Mouse (Mus musculus): ENCODE data around the gene Lix1. TPM values are rescaled to one million over a fixed set of nuclear protein-coding genes. Genes with fewer than 3 reads are reported as not detected.
A peak's percentile ranks its signal among the peaks of the same experiment; 100 is the strongest.

Gene Lix1
- polyA plus RNA-seq, 1 experiment from 2014 or later, result 14.1 TPM

DNA sequence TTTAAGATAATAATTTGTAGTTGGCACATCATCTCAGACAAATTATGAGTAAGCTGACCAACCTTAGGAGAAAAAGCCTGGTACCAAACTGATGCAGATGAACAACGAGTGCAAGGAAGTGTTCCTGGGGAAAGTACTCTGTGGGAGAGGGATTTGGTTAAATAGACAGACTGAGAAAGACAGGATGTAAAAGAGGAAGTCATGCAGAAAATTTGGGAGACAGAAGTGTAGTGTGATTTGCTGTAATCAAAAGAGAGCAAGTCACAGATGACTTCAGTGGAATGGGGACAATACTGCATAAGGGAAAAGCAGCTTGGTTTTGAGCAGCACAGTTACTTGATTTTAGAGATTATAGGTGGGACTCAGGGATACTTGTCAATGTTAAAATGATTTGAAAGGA, 5.6 kb upstream of the Lix1 start:
- Histone ChIP-seq H3K9ac (no peak overlapping the region), H3K27ac (no peak overlapping the region), H3K27me3 (no peaks in the 10 kb centered on the region), H3K4me3 (no peak overlapping the region), H3K9me3 (no peaks in the 10 kb centered on the region), H3K4me2 (no peak overlapping the region), H3K36me3 (peaks cover 7% of the 10 kb centered on the region), H3K4me1 (peaks cover 2% of the 10 kb centered on the region; the same call in 1 of the 2 replicates)
- WGBS, result 73% methylated on average over 1 of the region's 1 CpGs
- ATAC-seq (ENCODE audit: insufficient number of reproducible peaks, low FRiP score, low TSS enrichment, low read depth), result no peak

DNA sequence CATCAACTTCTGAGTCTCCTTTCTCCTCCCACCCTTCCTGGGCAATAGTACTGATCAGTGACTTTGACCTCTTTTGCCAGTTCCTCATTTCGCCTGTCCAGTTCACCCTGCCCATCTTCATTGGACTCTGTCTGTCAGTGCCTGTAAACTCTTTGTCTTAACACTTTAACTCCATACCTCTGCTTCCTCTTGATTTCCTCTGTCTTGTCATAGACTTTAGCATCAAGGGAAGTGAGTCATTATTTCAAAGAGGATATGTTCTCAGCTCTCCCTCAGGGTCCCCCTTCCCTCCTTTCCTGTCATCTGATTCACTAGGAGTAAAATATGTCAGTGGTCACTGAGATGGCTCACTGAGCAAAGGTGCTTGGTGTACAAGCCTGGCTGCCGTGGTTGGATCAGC, 3.8 kb upstream of the Lix1 start:
- H3K4me2 ChIP-seq, result no peak overlapping the region
- H3K4me3 ChIP-seq, result no peak overlapping the region
- no peak overlapping the region for H3K9ac ChIP-seq
- H3K4me1 ChIP-seq, result peaks cover 15% of the 10 kb centered on the region; the same call in 1 of the 2 replicates
- no peaks in the 10 kb centered on the region for H3K9me3 ChIP-seq
- no peak overlapping the region for H3K27ac ChIP-seq
- WGBS, result 71% methylated on average over 2 of the region's 2 CpGs
- ATAC-seq (ENCODE audit: insufficient number of reproducible peaks, low FRiP score, low TSS enrichment, low read depth), result no peak
- H3K36me3 ChIP-seq, result peaks cover 5% of the 10 kb centered on the region; the same call in 1 of the 2 replicates
- H3K27me3 ChIP-seq, result no peaks in the 10 kb centered on the region

DNA sequence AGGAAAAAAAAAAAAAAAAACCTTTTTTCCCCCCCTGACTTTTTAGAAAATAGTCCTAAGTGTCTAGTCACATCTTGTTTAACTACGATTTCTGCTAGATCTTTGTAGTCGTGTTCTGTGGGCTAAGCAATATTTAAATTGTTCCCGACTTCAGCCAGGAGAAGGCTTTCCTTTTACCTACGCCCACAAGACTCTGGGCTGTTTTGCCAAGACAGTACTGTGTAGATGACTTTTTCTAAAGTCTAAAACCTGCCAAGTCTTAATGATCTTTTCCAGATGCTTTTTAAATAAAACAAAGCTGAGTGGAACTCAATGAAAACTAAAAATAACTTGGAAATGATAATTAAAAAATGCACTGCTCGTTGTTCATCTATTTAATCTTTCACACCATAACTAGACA, 566 bp downstream of the Lix1 start:
- Histone ChIP-seq H3K9me3 (no peaks in the 10 kb centered on the region), H3K27ac (peak overlapping the region; percentile 78), H3K4me2 (peak overlapping the region; percentile 19; the same call in 1 of the 2 replicates), H3K36me3 (no peaks in the 10 kb centered on the region), H3K4me3 (peak overlapping the region; percentile 16), H3K4me1 (peaks cover 26% of the 10 kb centered on the region), H3K27me3 (no peaks in the 10 kb centered on the region), H3K9ac (no peak overlapping the region)
- peak; percentile 71; the same call in 1 of the 2 replicates for ATAC-seq (ENCODE audit: insufficient number of reproducible peaks, low FRiP score, low TSS enrichment, low read depth)
- WGBS, result 16% methylated on average over 5 of the region's 5 CpGs

DNA sequence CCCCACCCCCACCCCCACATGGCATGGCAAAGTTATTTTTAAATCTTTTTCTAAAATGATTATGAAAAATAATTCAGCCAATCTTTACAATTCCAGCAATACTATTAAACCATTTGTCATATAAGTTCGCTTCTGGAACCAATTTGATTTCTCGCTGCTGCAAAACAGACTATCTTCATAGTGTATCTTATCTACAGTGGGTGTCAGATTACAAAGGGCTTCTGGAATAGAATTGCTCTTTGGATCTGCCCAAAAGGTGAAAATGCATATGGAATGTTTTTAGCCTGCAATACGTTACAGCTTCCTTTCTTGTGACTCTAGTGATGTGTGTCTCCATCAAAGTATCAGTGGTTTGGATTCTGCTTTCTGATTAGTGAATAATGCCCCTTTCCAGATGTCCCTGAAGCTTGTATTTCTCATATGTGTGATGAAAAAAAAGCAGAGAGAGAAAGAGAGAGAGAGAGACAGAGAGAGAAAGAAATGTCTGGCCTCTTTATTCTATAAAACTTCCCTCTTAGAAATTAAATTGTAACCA, 1.2 kb downstream of the Lix1 start:
- no peak overlapping the region for H3K9ac ChIP-seq
- no peaks in the 10 kb centered on the region for H3K27me3 ChIP-seq
- H3K4me2 ChIP-seq, result no peak overlapping the region
- peaks cover 30% of the 10 kb centered on the region for H3K4me1 ChIP-seq
- ATAC-seq (ENCODE audit: insufficient number of reproducible peaks, low FRiP score, low TSS enrichment, low read depth), result no peak
- H3K4me3 ChIP-seq, result no peak overlapping the region
- H3K9me3 ChIP-seq, result no peaks in the 10 kb centered on the region
- H3K27ac ChIP-seq, result peak overlapping the region; percentile 38; the same call in 1 of the 2 replicates
- no peaks in the 10 kb centered on the region for H3K36me3 ChIP-seq
- WGBS, result 9% methylated on average over 3 of the region's 3 CpGs

DNA sequence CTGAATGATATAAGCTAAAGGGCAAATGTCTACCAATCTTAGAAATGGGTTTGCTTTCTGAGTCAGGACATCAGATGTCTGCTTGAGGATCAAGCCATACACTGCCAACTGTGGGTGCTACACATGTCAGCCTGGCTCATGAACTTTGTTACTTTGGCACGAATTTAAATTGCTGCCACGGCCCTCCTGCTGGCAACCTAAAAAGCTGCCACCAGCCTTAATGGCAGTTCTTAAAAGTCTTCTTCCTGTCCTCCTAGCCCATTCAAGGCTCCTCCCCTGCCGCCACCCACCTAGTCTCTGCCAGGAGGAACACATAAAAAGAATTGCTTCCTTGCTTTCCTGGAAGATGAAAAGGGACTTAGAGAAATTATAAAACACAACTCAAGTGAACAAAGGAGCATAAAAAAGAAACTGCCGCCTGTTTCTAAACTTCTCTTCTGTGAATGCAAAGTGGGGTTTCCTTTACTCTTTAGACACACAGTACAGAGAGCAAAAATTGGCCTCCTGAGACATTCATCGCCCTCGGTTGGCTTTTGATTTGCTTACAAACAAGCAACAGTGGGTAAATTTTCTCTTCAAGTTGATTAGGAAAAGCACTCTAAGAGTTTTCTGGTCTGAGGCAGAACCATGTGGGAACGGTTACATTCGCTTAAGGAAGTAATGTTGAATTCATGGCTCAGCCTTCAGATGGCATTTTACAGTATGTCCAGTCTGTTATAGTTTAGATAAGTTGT, 2.5 kb downstream of the Lix1 start:
- no peaks in the 10 kb centered on the region for H3K36me3 ChIP-seq
- H3K9me3 ChIP-seq, result no peaks in the 10 kb centered on the region
- H3K4me1 ChIP-seq, result peaks cover 38% of the 10 kb centered on the region
- H3K9ac ChIP-seq, result no peak overlapping the region
- no peak overlapping the region for H3K4me3 ChIP-seq
- no peaks in the 10 kb centered on the region for H3K27me3 ChIP-seq
- peak overlapping the region; percentile 35 for H3K27ac ChIP-seq
- H3K4me2 ChIP-seq, result no peak overlapping the region
- 20% methylated on average over 8 of the region's 8 CpGs for WGBS
- no peak for ATAC-seq (ENCODE audit: insufficient number of reproducible peaks, low FRiP score, low TSS enrichment, low read depth)

DNA sequence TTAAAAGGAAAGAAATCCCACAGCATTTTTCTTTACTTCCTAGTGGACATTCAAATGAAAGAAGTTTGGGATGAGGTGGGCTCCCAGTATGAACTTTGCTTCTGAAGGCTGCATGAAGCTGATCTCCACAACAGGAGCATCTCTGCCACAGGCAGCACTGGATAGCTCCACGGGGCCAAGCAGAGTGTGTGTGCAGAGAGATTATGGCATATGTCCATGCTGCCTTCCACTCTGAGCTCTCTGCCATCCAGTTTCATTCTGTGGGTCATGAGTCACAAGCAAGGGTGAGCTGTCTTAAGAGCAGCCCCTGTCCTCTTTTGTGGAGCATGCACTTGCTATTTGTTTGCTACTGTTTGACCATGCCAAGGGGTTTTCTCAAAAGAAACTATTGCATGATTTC, 3.1 kb downstream of the Lix1 start:
- no peak overlapping the region for H3K4me2 ChIP-seq
- H3K4me3 ChIP-seq, result no peak overlapping the region
- WGBS, result 23% methylated on average over 1 of the region's 1 CpGs
- no peak overlapping the region for H3K27ac ChIP-seq
- ATAC-seq (ENCODE audit: insufficient number of reproducible peaks, low FRiP score, low TSS enrichment, low read depth), result no peak
- H3K9me3 ChIP-seq, result no peaks in the 10 kb centered on the region
- no peaks in the 10 kb centered on the region for H3K36me3 ChIP-seq
- H3K9ac ChIP-seq, result no peak overlapping the region
- peaks cover 38% of the 10 kb centered on the region for H3K4me1 ChIP-seq
- no peaks in the 10 kb centered on the region for H3K27me3 ChIP-seq

DNA sequence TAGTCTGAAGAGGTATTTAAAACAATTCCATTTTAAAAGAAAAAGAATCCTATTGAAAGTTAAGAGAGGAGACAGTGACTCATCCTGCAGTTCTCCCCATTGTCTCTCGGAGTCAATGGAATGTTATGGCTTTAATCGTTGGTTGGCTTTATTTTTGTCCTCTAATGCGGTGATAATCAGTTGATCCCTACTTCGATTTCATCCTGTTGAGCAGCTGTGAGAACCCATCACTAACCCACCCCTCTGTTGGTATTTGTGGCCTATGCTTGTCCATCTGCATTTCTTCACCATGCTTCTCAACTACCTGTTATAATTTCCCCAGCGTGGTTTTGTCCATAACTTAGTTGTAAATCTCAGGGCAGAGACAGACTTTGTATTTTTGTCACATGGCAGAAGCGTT, 5.7 kb downstream of the Lix1 start:
- 41% methylated on average over 6 of the region's 6 CpGs for WGBS
- Histone ChIP-seq H3K4me1 (peaks cover 26% of the 10 kb centered on the region), H3K27ac (no peak overlapping the region), H3K4me2 (no peak overlapping the region), H3K36me3 (no peaks in the 10 kb centered on the region), H3K9me3 (no peaks in the 10 kb centered on the region), H3K27me3 (no peaks in the 10 kb centered on the region), H3K4me3 (no peak overlapping the region), H3K9ac (no peak overlapping the region)
- no peak for ATAC-seq (ENCODE audit: insufficient number of reproducible peaks, low FRiP score, low TSS enrichment, low read depth)

DNA sequence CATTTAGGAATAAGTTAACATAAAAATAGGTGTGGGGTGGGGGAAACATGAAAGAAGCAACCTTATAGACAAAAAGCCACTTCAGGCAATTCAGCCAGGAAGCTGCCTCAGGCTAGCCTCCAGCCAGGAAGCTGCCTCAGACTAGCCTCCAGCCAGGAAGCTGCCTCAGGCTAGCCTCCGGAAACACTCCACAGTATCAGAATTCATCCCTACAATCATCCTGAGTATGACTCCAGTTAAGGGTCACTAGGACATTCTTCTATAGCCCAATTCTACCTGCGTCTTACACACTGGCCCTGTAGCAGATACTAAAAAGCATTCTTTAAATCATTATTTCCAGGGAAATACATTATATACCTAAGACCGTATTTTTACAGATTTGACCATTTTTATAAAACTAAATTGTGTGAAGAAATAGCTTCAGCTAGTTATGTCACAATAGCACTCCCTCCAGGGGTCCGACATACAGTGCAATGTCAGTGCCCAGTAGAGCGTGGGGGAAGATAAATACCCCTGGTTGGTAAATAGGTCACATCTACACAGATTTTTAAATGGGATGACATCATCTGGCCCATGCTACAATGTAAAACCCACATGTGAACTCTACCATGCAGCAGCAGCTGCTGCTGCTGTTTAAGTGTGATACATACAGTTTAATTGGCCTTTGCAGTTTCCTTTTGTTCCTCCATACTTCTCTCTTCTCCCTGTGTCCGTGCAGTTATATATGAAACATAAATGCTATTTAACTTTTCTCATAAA, 6.4 kb downstream of the Lix1 start:
- H3K36me3 ChIP-seq, result no peaks in the 10 kb centered on the region
- H3K4me3 ChIP-seq, result no peak overlapping the region
- no peak overlapping the region for H3K4me2 ChIP-seq
- H3K4me1 ChIP-seq, result peaks cover 23% of the 10 kb centered on the region
- 62% methylated on average over 6 of the region's 6 CpGs for WGBS
- H3K27me3 ChIP-seq, result no peaks in the 10 kb centered on the region
- H3K9me3 ChIP-seq, result no peaks in the 10 kb centered on the region
- no peak overlapping the region for H3K9ac ChIP-seq
- H3K27ac ChIP-seq, result no peak overlapping the region
- no peak for ATAC-seq (ENCODE audit: insufficient number of reproducible peaks, low FRiP score, low TSS enrichment, low read depth)

DNA sequence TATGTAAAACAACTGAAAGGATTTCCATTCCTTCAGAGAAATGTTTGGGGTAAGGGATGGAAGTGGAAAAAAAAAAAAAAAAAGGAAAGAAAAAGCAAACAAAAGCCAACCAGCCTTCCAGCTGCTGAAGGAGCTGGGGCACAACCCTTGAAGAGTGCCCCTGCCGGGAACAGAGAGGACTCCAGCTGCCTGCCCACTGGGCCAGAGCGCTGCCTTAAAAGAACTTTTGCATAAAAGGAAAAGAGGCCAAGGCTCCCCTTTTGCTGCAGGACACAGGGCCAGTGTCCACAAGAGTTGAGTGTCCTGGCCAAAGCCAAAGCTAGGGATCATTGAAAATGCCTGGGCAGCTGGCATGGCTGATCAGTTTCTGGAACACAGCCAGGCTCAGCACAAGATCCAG, 7.1 kb downstream of the Lix1 start:
- Histone ChIP-seq H3K27me3 (no peaks in the 10 kb centered on the region), H3K9ac (no peak overlapping the region), H3K4me1 (peaks cover 23% of the 10 kb centered on the region), H3K27ac (no peak overlapping the region; the same call in 1 of the 2 replicates), H3K36me3 (no peaks in the 10 kb centered on the region), H3K4me2 (no peak overlapping the region), H3K9me3 (no peaks in the 10 kb centered on the region), H3K4me3 (no peak overlapping the region)
- 25% methylated on average over 2 of the region's 2 CpGs for WGBS
- ATAC-seq (ENCODE audit: insufficient number of reproducible peaks, low FRiP score, low TSS enrichment, low read depth), result no peak

DNA sequence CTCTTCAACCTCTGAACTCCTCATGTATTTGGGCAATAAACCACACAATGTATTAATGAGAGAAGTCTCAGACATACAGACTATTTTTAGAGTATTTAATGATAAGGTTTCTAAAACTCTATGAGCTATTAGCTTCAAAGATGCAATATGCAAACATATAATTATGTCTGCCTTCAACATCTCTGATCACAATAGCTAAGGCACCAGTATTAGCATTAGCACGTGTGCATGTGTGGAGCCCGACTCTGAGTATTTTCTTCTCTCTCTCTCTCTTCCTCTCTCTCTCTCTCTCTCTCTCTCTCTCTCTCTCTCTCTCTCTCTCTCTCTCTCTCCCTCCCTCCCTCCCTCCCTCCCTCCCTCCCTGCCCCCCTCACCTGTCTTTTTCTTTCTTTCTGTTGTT, 9.0 kb downstream of the Lix1 start:
- Histone ChIP-seq H3K27ac (no peak overlapping the region), H3K4me3 (no peak overlapping the region), H3K27me3 (no peaks in the 10 kb centered on the region), H3K9ac (no peak overlapping the region), H3K9me3 (no peaks in the 10 kb centered on the region), H3K36me3 (no peaks in the 10 kb centered on the region), H3K4me1 (peaks cover 12% of the 10 kb centered on the region), H3K4me2 (no peak overlapping the region)
- 56% methylated on average over 2 of the region's 2 CpGs for WGBS
- ATAC-seq (ENCODE audit: insufficient number of reproducible peaks, low FRiP score, low TSS enrichment, low read depth), result no peak

DNA sequence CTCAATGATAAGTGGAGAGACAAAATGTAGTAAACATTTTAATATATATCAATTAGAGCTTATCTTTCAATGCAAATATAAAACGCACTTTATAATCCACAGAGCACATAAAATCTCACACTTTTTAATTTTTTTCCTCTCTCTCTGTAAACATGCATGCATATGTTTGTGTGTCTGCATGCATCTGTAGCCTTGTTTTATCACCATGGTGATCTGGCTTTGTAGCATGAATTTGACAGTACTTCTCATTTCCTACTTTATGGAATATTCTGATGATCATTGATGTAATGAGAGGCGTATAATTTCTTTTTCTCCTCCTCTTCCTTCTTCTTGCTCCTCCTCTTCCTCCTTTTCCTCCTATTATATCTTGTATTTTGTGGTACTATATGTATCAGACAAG, 9.7 kb downstream of the Lix1 start:
- WGBS, result 91% methylated on average over 2 of the region's 2 CpGs
- ATAC-seq (ENCODE audit: insufficient number of reproducible peaks, low FRiP score, low TSS enrichment, low read depth), result no peak
- H3K36me3 ChIP-seq, result no peaks in the 10 kb centered on the region

DNA sequence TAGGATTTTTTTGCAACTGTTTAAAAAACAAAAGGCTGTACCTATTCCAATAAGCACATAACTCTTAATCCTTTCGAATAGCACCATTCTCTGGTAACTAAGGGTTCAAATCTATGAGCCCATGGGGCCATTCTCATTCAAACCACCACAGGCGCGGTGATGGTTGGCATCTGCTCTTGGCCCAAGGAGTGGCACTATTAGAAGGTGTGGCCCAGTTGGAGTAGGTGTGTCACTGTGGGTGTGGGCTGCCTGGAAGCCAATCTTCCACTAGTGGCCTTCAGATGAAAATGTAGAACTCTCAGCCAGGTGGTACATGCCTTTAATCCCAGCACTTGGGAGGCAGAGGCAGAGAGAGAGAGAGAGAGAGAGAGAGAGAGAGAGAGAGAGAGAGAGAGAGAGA, 11.7 kb downstream of the Lix1 start:
- WGBS, result 90% methylated on average over 3 of the region's 3 CpGs
- no peak for ATAC-seq (ENCODE audit: insufficient number of reproducible peaks, low FRiP score, low TSS enrichment, low read depth)
- no peaks in the 10 kb centered on the region for H3K9me3 ChIP-seq
- no peak overlapping the region for H3K9ac ChIP-seq
- no peaks in the 10 kb centered on the region for H3K27me3 ChIP-seq
- H3K27ac ChIP-seq, result no peak overlapping the region
- H3K4me3 ChIP-seq, result no peak overlapping the region
- no peaks in the 10 kb centered on the region for H3K36me3 ChIP-seq
- no peak overlapping the region for H3K4me2 ChIP-seq
- peaks cover 4% of the 10 kb centered on the region for H3K4me1 ChIP-seq

More for the DNA sequence above, 9.7 kb downstream of the Lix1 start:
- no peak overlapping the region for H3K9ac ChIP-seq
- no peaks in the 10 kb centered on the region for H3K27me3 ChIP-seq
- no peak overlapping the region for H3K27ac ChIP-seq
- H3K4me1 ChIP-seq, result peaks cover 12% of the 10 kb centered on the region
- H3K9me3 ChIP-seq, result no peaks in the 10 kb centered on the region
- H3K4me2 ChIP-seq, result no peak overlapping the region
- H3K4me3 ChIP-seq, result no peak overlapping the region

All from limb, embryonic 15.5 days (tissue).